Mouse (Mus musculus): ENCODE measurements at regions not wholly inside any gene's neighbourhood (a gene's known extent, or its start where the extent isn't known, plus 50 kb on each side); places are given as distances from the start of the nearest gene placed in this dataset.

GRCm38 (mm10) chr6:148500251-148501179 is 56.3 kb upstream of the Tmtc1 start:
- 34% methylated on average over 9 of the region's 9 CpGs for WGBS
- no peak for TF ChIP-seq POLR2A (IDR thresholded peaks at IDR 0.05; ENCODE audit: borderline replicate concordance, extremely low read depth, low read depth, low read length)
- no peak for TF ChIP-seq CTCF (IDR thresholded peaks at IDR 0.05; ENCODE audit: insufficient read depth, low read length)
- H3K4me1 ChIP-seq (ENCODE audit: control insufficient read depth, insufficient read depth, low read length), result no peaks in the 10 kb centered on the region
- DNase-seq, result no peak
- H3K4me3 ChIP-seq (replicated peaks; ENCODE audit: extremely low read depth, low read depth, low read length), result no peak overlapping the region

All from lung, adult 2 months (tissue).